Mouse (Mus musculus) CD8-positive naive resting alpha-beta T cell, adult 2 months (primary cell): ENCODE measurements around the gene Slc25a12.
"Not testable (repeated sequence)": the region's sequence is repeated elsewhere in the genome, so short reads cannot be mapped to it uniquely, and the experiment has no call there.

Experiments
- DNase-seq, 2 experiments: peaks; one replicate each; pipeline ENCODE4 v3.0.0; 2022; ENCODE audit warnings: low read depth in 2 of 2, low spot score in 2 of 2

Gene Slc25a12

GRCm38 (mm10) chr2:71367125-71367880 is at the start of gene Slc25a12:
TSS of gene Slc25a12 (minus strand) at chr2:71367749.
- DNase-seq, result peak; percentile 43 to 58

- DNase-seq, result no peak
Observed at GRCm38 (mm10) chr2:71405613-71406012, 38.1 kb upstream of the Slc25a12 start.

- peak in 1 of 2 experiments; percentile 7 for DNase-seq
Observed at GRCm38 (mm10) chr2:71389864-71390263, 22.3 kb upstream of the Slc25a12 start.

GRCm38 (mm10) chr2:71388951-71389763 is 21.6 kb upstream of the Slc25a12 start, which contains the start of gene Hat1:
TSS of gene Hat1 (plus strand) at chr2:71388958.
- peak; percentile 91 to 95 for DNase-seq

- DNase-seq, result no peak
Observed at GRCm38 (mm10) chr2:71387766-71388165, 20.2 kb upstream of the Slc25a12 start.

- DNase-seq, result no peak
Observed at GRCm38 (mm10) chr2:71383890-71384289, 16.3 kb upstream of the Slc25a12 start.

GRCm38 (mm10) chr2:71381962-71382361 is 14.4 kb upstream of the Slc25a12 start:
- no peak for DNase-seq

GRCm38 (mm10) chr2:71377426-71377825 is 9.9 kb upstream of the Slc25a12 start:
- DNase-seq, result no peak

- no peak for DNase-seq
Observed at GRCm38 (mm10) chr2:71376433-71376906, 8.9 kb upstream of the Slc25a12 start.

- no peak for DNase-seq
Observed at GRCm38 (mm10) chr2:71374275-71375155, 7.0 kb upstream of the Slc25a12 start.

GRCm38 (mm10) chr2:71372261-71372660 is 4.7 kb upstream of the Slc25a12 start:
- not testable (repeated sequence) for DNase-seq

- no peak for DNase-seq
Observed at GRCm38 (mm10) chr2:71371790-71372189, 4.2 kb upstream of the Slc25a12 start.

- no peak for DNase-seq
Observed at GRCm38 (mm10) chr2:71368086-71368485, 537 bp upstream of the Slc25a12 start.

GRCm38 (mm10) chr2:71366618-71367124 is 878 bp downstream of the Slc25a12 start:
- DNase-seq, result no peak

GRCm38 (mm10) chr2:71360192-71360591 is 7.4 kb downstream of the Slc25a12 start:
- DNase-seq, result peak; percentile 12 to 41

GRCm38 (mm10) chr2:71358347-71358746 is 9.2 kb downstream of the Slc25a12 start:
- no peak for DNase-seq

GRCm38 (mm10) chr2:71354055-71354425 is 13.5 kb downstream of the Slc25a12 start:
- no peak for DNase-seq

- DNase-seq, result no peak
Observed at GRCm38 (mm10) chr2:71353306-71354054, 14.1 kb downstream of the Slc25a12 start.

GRCm38 (mm10) chr2:71351727-71351987 is 15.9 kb downstream of the Slc25a12 start:
- DNase-seq, result no peak
